Mouse (Mus musculus): ENCODE data around the gene Kcnq5. TPM values are rescaled to one million over a fixed set of nuclear protein-coding genes. Genes with fewer than 3 reads are reported as not detected.
"Not testable (repeated sequence)": the region's sequence is repeated elsewhere in the genome, so short reads cannot be mapped to it uniquely, and the experiment has no call there.

The Kcnq5 gene
- polyA plus RNA-seq, 1 experiment from 2014 or later, result 0.72 TPM

- WGBS, result 89% methylated on average over 2 of the region's 2 CpGs
- Histone ChIP-seq H3K36me3 (no peaks in the 10 kb centered on the region), H3K27me3 (ENCODE audit: insufficient read depth, poor library complexity, severe bottlenecking) (no peaks in the 10 kb centered on the region), H3K27ac (no peak overlapping the region), H3K4me3 (no peak overlapping the region), H3K9me3 (no peaks in the 10 kb centered on the region), H3K4me1 (replicated peaks) (0 out of 2 replicates have a peak, but pooled peaks cover 4% of the 10 kb centered on the region)
- no peak for DNase-seq (ENCODE audit: low spot score)
Measured at GRCm38 (mm10) chr1:21412197-21412555, 549.6 kb downstream of the Kcnq5 start.

- DNase-seq (ENCODE audit: low spot score), result peak; percentile 26
- no peaks in the 10 kb centered on the region for H3K36me3 ChIP-seq
- no peak overlapping the region for H3K4me3 ChIP-seq
- no peak overlapping the region for H3K27ac ChIP-seq
- 0 out of 2 replicates have a peak, but pooled peaks cover 4% of the 10 kb centered on the region for H3K4me1 ChIP-seq (replicated peaks)
- no peaks in the 10 kb centered on the region for H3K27me3 ChIP-seq (ENCODE audit: insufficient read depth, poor library complexity, severe bottlenecking)
- WGBS, result 61% methylated on average over 18 of the region's 18 CpGs
- H3K9me3 ChIP-seq, result no peaks in the 10 kb centered on the region
Measured at GRCm38 (mm10) chr1:21411331-21412196, 550.2 kb downstream of the Kcnq5 start.

GRCm38 (mm10) chr1:21407266-21407665, 554.5 kb downstream of the Kcnq5 start:
- H3K27me3 ChIP-seq (ENCODE audit: insufficient read depth, poor library complexity, severe bottlenecking), result no peaks in the 10 kb centered on the region
- 84% methylated on average over 2 of the region's 2 CpGs for WGBS
- 0 out of 2 replicates have a peak, but pooled peaks cover 4% of the 10 kb centered on the region for H3K4me1 ChIP-seq (replicated peaks)
- H3K9me3 ChIP-seq, result no peaks in the 10 kb centered on the region
- DNase-seq (ENCODE audit: low spot score), result no peak
- no peak overlapping the region for H3K27ac ChIP-seq
- no peak overlapping the region for H3K4me3 ChIP-seq
- no peaks in the 10 kb centered on the region for H3K36me3 ChIP-seq

- 84% methylated on average over 8 of the region's 8 CpGs for WGBS
- H3K27me3 ChIP-seq (ENCODE audit: insufficient read depth, poor library complexity, severe bottlenecking), result no peaks in the 10 kb centered on the region
- no peaks in the 10 kb centered on the region for H3K9me3 ChIP-seq
- no peaks in the 10 kb centered on the region for H3K36me3 ChIP-seq
- no peak overlapping the region for H3K27ac ChIP-seq
- no peak overlapping the region for H3K4me3 ChIP-seq
- no peaks in the 10 kb centered on the region for H3K4me1 ChIP-seq (replicated peaks)
- DNase-seq (ENCODE audit: low spot score), result no peak
Measured at GRCm38 (mm10) chr1:21402804-21403203, 558.9 kb downstream of the Kcnq5 start.

GRCm38 (mm10) chr1:21391138-21391671, 570.5 kb downstream of the Kcnq5 start:
- WGBS, result 75% methylated on average over 6 of the region's 6 CpGs

GRCm38 (mm10) chr1:21383256-21383655, 578.5 kb downstream of the Kcnq5 start, which contains the start of gene Khdc1b:
Gene Khdc1b (plus strand): TSS chr1:21383556.
- H3K27ac ChIP-seq, result no peak within 1 kb of the TSS
- 0 out of 2 replicates have a peak, but pooled peaks cover 7% of the 10 kb centered on the region for H3K9me3 ChIP-seq
- WGBS, result 83% methylated on average over 1 of the region's 1 CpGs
- H3K27me3 ChIP-seq (ENCODE audit: insufficient read depth, poor library complexity, severe bottlenecking), result no peaks in the 10 kb centered on the region
- DNase-seq (ENCODE audit: low spot score), result no peak
- no peaks in the 10 kb centered on the region for H3K4me1 ChIP-seq (replicated peaks)
- H3K36me3 ChIP-seq, result no peaks in the 10 kb centered on the region
- H3K4me3 ChIP-seq, result no peak within 1 kb of the TSS

More at GRCm38 (mm10) chr1:21391138-21391671, 570.5 kb downstream of the Kcnq5 start:
- DNase-seq (ENCODE audit: low spot score), result no peak
- H3K9me3 ChIP-seq, result no peaks in the 10 kb centered on the region
- H3K4me3 ChIP-seq, result no peak overlapping the region
- H3K4me1 ChIP-seq (replicated peaks), result no peaks in the 10 kb centered on the region
- no peaks in the 10 kb centered on the region for H3K27me3 ChIP-seq (ENCODE audit: insufficient read depth, poor library complexity, severe bottlenecking)
- no peak overlapping the region for H3K27ac ChIP-seq
- no peaks in the 10 kb centered on the region for H3K36me3 ChIP-seq

- H3K27ac ChIP-seq; H3K9me3 ChIP-seq; H3K4me3 ChIP-seq; H3K36me3 ChIP-seq; H3K27me3 ChIP-seq (ENCODE audit: insufficient read depth, poor library complexity, severe bottlenecking); H3K4me1 ChIP-seq (replicated peaks); DNase-seq (ENCODE audit: low spot score): not testable (repeated sequence)
- WGBS, result 85% methylated on average over 1 of the region's 1 CpGs
Measured at GRCm38 (mm10) chr1:21368031-21368430, 593.7 kb downstream of the Kcnq5 start, which contains the start of gene Khdc1c. Gene Khdc1c (plus strand): TSS chr1:21368331.

- 79% methylated on average over 2 of the region's 2 CpGs for WGBS
Measured at GRCm38 (mm10) chr1:21349341-21349740, 612.4 kb downstream of the Kcnq5 start, which contains the start of gene Khdc1a. Gene Khdc1a (plus strand): TSS chr1:21349641.

More at GRCm38 (mm10) chr1:21349341-21349740, 612.4 kb downstream of the Kcnq5 start, which contains the start of gene Khdc1a:
- Histone ChIP-seq H3K36me3 (no peaks in the 10 kb centered on the region), H3K27me3 (ENCODE audit: insufficient read depth, poor library complexity, severe bottlenecking) (no peaks in the 10 kb centered on the region), H3K4me3 (no peak within 1 kb of the TSS), H3K9me3 (0 out of 2 replicates have a peak, but pooled peaks cover 2% of the 10 kb centered on the region), H3K27ac (no peak within 1 kb of the TSS), H3K4me1 (replicated peaks) (no peaks in the 10 kb centered on the region)
- no peak for DNase-seq (ENCODE audit: low spot score)

Measured in hindbrain, embryonic 10.5 days (tissue).